Mouse (Mus musculus): ENCODE results near the gene Yjefn3. TPM values are rescaled to one million over a fixed set of nuclear protein-coding genes. Genes with fewer than 3 reads are reported as not detected.
A peak's percentile ranks its signal among the peaks of the same experiment; 100 is the strongest.

The Yjefn3 gene
- polyA plus RNA-seq, 1 experiment from 2014 or later: 4.1 TPM

DNA sequence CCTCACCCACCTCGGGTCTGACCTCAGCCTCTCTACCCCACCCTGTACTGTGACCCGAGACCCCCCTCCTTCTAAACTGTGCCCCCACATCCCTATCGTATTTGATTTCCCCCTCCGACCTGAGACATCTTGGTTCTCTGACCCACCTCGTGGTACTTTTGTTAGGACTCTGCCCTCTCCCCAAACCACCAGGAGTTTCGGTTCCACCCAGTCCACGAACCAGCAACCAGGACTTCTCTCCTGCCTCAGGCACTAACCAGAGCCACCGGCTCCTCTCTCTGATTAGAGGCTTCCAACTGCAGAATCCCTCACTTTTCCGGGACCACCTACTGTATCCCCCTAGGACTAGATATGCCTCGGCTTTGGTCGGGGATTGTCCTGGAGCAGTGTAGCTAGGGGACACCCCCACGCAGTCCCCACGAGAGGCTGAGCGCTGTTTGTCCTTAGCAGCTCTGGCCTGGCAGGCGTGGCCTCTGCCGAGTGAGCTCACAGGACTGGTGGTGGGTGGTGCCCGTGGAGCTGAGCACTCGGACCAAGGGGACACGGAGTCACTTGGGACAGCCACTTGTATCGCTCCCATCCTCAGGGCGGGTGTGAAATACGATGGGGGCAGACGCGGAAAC is 14.2 kb downstream of the Yjefn3 start:
- H3K4me1 ChIP-seq: peaks cover 27% of the 10 kb centered on the region
- no peaks in the 10 kb centered on the region for H3K9me3 ChIP-seq
- no peak overlapping the region for H3K27ac ChIP-seq
- peak; percentile 8; the same call in 1 of the 2 replicates for ATAC-seq (ENCODE audit: insufficient read depth, low FRiP score, low read depth)
- H3K36me3 ChIP-seq: peaks cover under 1% of the 10 kb centered on the region; the same call in 1 of the 2 replicates
- peaks cover 75% of the 10 kb centered on the region for H3K27me3 ChIP-seq (replicated peaks)
- H3K4me3 ChIP-seq (replicated peaks): peak overlapping the region; percentile 25
- WGBS: 9% methylated on average over 24 of the region's 24 CpGs
- H3K4me2 ChIP-seq: peak overlapping the region; percentile 51
- no peak overlapping the region for H3K9ac ChIP-seq

DNA sequence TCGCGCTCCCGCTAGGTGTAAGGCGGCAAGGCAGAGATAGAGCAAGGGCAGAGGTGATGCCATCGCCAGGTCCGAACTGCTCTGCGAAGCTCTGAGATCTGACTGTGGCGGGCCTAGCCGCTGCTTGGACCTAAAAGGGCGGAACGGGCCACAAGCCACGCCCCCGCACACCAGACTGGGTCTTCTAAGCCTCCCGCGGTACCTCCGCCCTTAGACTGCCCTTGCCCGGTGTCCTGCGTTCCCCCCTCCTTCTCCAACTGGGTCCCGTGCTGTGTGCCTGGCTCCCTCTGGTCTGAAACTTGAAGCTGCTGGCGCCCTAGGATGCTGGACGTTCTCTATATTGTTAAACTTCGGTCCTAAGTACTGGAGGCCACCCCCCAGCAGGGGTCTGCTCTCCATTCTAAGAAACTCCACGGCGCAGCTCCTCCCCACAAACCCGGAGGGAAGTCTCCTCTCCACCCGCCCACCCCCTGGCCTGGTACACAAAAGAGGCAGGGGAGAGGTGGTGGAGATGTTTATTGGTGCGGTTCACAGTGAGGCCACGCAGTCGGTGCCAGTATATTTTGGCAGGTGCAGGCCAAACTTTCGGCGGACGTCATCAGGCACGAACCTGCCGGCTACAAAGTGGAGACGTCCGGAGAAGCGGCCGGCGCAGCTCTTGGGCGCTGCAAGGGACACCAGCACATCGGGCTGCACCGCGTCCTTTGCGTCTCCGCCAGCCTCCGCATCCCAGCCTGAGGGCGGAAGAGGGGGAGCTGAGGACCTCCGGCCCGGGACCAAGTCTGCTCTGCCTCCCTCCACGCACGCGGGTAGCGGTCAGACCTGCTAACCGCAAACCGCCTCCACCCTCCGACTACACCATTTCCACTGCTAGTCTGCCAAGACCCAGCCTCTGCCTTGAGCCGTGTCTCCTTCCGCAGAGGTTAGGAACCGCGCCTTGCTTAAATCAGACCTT is 14.9 kb downstream of the Yjefn3 start, which contains the start of gene Cilp2:
Gene Cilp2, minus strand, starts transcription at position 399 of the 955 bp plus-strand sequence.
- 2% methylated on average over 54 of the region's 60 CpGs for WGBS
- ATAC-seq (ENCODE audit: insufficient read depth, low FRiP score, low read depth): no peak

DNA sequence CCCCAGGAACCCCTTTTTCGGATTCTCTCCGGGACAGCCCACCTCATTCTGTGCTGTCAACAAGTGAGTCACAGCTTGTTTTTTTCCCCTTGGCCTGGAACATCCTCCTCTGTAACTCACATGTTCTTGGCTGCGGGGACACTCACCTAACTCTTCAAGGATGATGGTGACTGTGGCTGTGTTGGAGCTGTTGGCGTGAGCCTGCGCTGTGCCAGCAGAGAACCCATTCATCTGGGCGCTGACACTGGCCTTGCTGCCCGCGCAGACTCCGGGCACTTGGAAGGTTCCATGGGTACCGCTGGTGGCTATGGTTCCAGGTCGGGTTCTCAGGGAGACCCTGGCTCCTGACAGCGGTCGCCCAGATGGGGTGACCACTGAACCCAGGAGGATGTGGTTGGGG is 18.4 kb downstream of the Yjefn3 start:
- H3K27ac ChIP-seq: no peak overlapping the region
- no peak overlapping the region for H3K4me3 ChIP-seq (replicated peaks)
- H3K36me3 ChIP-seq: no peaks in the 10 kb centered on the region
- H3K9ac ChIP-seq: no peak overlapping the region
- H3K4me1 ChIP-seq: peaks cover 45% of the 10 kb centered on the region
- H3K27me3 ChIP-seq (replicated peaks): peaks cover 100% of the 10 kb centered on the region
- H3K4me2 ChIP-seq: no peak overlapping the region
- no peaks in the 10 kb centered on the region for H3K9me3 ChIP-seq
- WGBS: 57% methylated on average over 13 of the region's 13 CpGs
- ATAC-seq (ENCODE audit: insufficient read depth, low FRiP score, low read depth): no peak

More for the DNA sequence above, 14.9 kb downstream of the Yjefn3 start, which contains the start of gene Cilp2:
- Histone ChIP-seq H3K4me2 (peak within 1 kb of the TSS; percentile 51), H3K36me3 (no peaks in the 10 kb centered on the region), H3K9me3 (no peaks in the 10 kb centered on the region), H3K4me1 (peaks cover 31% of the 10 kb centered on the region), H3K27me3 (replicated peaks) (peaks cover 83% of the 10 kb centered on the region), H3K4me3 (replicated peaks) (peak within 1 kb of the TSS; percentile 25), H3K9ac (no peak within 1 kb of the TSS), H3K27ac (no peak within 1 kb of the TSS)

DNA sequence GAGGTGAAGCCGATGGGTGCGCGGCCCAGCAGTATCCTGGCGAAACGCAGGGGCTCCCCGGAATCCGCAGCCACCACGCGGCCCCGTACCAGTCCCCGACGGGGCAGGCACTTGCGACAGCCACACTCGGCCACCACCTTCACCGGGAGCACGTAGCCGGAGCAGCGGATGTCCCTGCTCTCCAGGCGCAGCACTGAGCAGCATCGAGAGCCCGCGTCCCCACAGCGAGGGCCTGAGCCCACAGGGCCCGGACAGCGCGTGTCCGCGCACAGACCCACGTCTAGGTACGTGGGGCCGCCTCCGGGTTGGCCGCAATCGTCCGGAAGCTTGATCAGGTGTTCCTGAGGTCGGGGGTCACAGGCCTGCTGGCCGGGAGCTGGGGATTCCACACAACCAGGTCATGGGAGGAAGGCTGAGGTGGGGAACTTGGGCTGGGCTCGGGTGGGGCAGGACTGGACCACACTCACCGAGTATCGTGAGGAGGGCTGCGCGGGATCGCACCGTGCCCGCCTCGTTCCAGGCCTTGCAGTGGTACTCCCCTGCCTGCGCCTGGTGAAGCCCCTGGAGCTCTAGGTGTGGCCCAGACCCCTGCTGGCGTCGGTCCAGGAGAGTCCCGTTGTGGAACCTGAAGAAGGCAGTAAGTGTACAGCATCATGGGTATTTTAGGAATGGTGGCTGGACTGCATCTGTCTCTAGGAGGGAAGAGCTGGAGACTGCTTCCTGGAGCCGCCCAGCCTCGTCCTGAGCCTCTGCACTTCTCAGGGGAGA is 19.5 kb downstream of the Yjefn3 start:
- Histone ChIP-seq H3K4me2 (peak overlapping the region; percentile 75), H3K36me3 (no peaks in the 10 kb centered on the region), H3K27ac (no peak overlapping the region), H3K4me1 (peaks cover 33% of the 10 kb centered on the region), H3K27me3 (replicated peaks) (peaks cover 91% of the 10 kb centered on the region), H3K9me3 (no peaks in the 10 kb centered on the region), H3K9ac (no peak overlapping the region), H3K4me3 (replicated peaks) (peak overlapping the region; percentile 35)
- no peak for ATAC-seq (ENCODE audit: insufficient read depth, low FRiP score, low read depth)
- WGBS: 13% methylated on average over 52 of the region's 52 CpGs

DNA sequence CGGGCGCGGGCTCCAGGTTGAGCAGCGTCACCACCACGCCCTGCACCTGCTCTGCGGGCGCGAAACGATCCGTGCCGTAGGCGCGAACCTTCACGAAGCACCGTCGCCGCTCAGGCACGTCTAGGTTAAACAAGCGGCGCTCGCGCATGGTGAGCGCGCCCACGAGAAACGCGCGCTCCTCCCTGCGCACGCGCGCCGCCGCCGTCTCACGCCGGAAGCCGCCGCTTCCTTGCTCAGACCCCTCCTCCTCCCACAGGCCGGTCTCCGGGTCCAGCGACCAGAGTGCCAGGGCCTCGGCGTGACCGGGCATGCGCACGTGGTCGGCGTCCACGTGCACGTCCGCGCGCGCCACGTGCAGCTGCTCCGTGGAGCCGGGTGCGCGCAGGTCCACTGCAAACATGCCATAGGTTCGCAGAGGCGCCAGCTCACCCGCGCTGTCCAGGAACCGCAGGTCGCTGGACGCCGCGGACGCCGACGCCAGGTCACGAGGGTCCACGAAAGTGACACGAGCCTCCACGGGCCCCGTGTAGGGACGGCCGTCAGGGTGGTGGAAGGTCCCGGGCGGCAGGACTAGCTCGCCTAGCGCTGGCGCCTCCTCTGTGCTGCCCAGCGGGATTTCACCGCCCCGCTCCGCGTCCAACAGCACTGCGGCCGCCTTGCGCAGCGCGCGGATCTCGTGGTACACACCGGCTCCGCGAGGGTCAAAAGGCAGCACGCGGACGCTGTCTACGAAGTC is 20.3 kb downstream of the Yjefn3 start:
- H3K4me1 ChIP-seq: peaks cover 25% of the 10 kb centered on the region
- H3K4me2 ChIP-seq: peak overlapping the region; percentile 75
- peaks cover 84% of the 10 kb centered on the region for H3K27me3 ChIP-seq (replicated peaks)
- H3K36me3 ChIP-seq: no peaks in the 10 kb centered on the region
- WGBS: 5% methylated on average over 98 of the region's 103 CpGs
- no peak overlapping the region for H3K27ac ChIP-seq
- H3K9me3 ChIP-seq: no peaks in the 10 kb centered on the region
- H3K4me3 ChIP-seq (replicated peaks): peak overlapping the region; percentile 35
- H3K9ac ChIP-seq: no peak overlapping the region
- ATAC-seq (ENCODE audit: insufficient read depth, low FRiP score, low read depth): 0 out of 2 replicates have a peak, but pooled peaks have one; percentile 36

DNA sequence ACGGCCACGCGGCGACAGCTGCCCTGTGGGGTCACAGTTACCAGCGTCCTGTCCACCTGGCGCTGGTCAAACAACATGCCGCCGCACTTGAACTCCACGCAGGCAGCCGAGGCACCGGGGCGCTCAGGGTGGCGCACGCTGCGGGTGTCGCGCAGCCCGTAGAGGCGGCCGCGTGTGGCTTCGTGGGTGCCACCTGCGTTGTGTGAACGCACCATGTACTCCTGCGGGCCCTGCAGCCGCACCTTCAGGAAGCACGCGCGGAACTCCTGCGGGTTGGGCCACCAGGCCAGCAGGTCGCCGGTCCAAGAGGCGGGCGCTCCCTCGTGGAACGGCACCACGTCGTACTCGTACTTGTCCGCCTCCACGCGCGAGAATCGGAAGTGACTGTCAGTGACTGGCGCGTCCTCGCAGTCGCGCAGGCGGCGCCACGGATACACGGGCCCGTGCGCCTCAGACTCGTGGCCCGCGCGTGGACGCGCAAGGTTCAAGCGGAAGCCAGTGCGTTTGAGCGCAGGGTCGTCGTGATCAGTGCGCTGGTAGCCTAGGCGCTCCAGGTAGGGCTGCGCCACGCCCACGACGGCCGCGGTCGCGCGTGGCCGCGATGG is 21.1 kb downstream of the Yjefn3 start:
- Histone ChIP-seq H3K27ac (no peak overlapping the region), H3K27me3 (replicated peaks) (peaks cover 81% of the 10 kb centered on the region), H3K36me3 (no peaks in the 10 kb centered on the region), H3K4me1 (peaks cover 20% of the 10 kb centered on the region), H3K9ac (no peak overlapping the region), H3K4me2 (peak overlapping the region; percentile 75), H3K9me3 (no peaks in the 10 kb centered on the region), H3K4me3 (replicated peaks) (peak overlapping the region; percentile 35)
- 20% methylated on average over 79 of the region's 79 CpGs for WGBS
- no peak for ATAC-seq (ENCODE audit: insufficient read depth, low FRiP score, low read depth)

DNA sequence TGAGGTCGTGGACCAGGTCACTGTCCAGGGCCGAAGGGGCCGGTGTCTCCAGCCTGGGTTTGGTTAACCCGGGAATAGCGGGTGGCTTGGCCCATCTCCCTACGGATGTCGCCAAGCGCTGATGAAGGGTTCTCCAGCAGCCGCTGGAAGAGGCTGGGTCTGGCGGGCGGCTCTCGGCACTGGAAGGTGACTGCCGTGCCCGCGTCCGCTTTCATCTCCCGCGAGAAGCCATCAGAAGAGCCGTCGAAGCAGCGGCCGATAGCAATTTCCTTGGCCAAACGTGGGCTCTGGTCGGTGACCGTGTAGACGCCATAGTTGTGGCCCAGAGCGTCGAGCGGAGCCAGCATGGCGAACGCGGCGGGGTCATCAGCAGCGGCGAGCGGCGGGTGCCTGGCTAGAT is 21.7 kb downstream of the Yjefn3 start:
- Histone ChIP-seq H3K4me2 (peak overlapping the region; percentile 75), H3K9me3 (no peaks in the 10 kb centered on the region), H3K4me1 (peaks cover 20% of the 10 kb centered on the region), H3K9ac (no peak overlapping the region), H3K27me3 (replicated peaks) (peaks cover 76% of the 10 kb centered on the region), H3K27ac (no peak overlapping the region), H3K4me3 (replicated peaks) (peak overlapping the region; percentile 35), H3K36me3 (no peaks in the 10 kb centered on the region)
- no peak for ATAC-seq (ENCODE audit: insufficient read depth, low FRiP score, low read depth)
- WGBS: 11% methylated on average over 37 of the region's 37 CpGs

DNA sequence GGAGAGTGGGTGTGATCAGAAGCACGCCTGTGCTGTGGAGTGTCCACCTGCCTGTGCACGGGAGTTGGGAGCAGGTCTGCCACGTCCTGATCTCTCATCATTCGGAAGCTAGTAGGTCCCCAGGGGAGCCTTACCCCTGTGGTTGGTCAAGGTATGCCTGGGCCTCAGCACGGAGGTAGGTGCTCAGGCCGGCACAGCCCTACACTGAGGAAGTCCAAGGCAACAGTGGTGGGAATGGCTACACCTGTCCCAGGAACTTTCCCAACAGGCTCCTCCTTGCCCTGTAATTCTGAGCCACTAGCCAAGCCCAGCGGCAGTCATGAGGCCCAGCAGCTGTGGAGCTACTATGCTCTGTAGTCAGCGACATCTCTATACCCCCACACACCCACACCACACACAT is 22.8 kb downstream of the Yjefn3 start:
- Histone ChIP-seq H3K4me3 (replicated peaks) (no peak overlapping the region), H3K4me1 (peaks cover 20% of the 10 kb centered on the region), H3K27ac (no peak overlapping the region), H3K9me3 (no peaks in the 10 kb centered on the region), H3K27me3 (replicated peaks) (peaks cover 64% of the 10 kb centered on the region), H3K4me2 (no peak overlapping the region), H3K36me3 (no peaks in the 10 kb centered on the region), H3K9ac (no peak overlapping the region)
- ATAC-seq (ENCODE audit: insufficient read depth, low FRiP score, low read depth): peak; percentile 60; the same call in 1 of the 2 replicates
- 51% methylated on average over 8 of the region's 8 CpGs for WGBS

DNA sequence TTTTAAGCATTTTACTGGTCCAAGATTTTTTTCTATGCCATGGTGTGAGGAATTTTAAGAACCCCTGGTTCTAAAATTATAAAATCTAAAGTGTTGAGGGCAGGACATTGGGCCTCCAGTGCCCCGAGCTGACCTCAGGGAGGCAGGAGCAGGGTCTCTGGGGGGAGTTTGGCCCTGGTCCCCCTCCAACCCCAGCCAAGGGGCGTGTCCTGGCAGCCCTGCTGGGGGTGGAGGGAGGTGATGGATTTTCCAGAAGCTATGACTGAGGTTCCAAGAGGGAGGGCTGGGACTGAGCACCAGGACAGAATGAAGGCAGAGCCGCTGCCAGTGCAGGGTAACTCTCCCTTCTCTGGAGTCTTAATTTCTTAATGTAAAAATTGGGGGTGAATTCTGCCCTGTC is 24.5 kb downstream of the Yjefn3 start:
- ATAC-seq (ENCODE audit: insufficient read depth, low FRiP score, low read depth): no peak
- no peaks in the 10 kb centered on the region for H3K9me3 ChIP-seq
- WGBS: 48% methylated on average over 3 of the region's 3 CpGs
- no peak overlapping the region for H3K9ac ChIP-seq
- H3K36me3 ChIP-seq: no peaks in the 10 kb centered on the region
- H3K4me3 ChIP-seq (replicated peaks): no peak overlapping the region
- peaks cover 47% of the 10 kb centered on the region for H3K27me3 ChIP-seq (replicated peaks)
- peaks cover 20% of the 10 kb centered on the region for H3K4me1 ChIP-seq
- H3K27ac ChIP-seq: no peak overlapping the region
- no peak overlapping the region for H3K4me2 ChIP-seq

DNA sequence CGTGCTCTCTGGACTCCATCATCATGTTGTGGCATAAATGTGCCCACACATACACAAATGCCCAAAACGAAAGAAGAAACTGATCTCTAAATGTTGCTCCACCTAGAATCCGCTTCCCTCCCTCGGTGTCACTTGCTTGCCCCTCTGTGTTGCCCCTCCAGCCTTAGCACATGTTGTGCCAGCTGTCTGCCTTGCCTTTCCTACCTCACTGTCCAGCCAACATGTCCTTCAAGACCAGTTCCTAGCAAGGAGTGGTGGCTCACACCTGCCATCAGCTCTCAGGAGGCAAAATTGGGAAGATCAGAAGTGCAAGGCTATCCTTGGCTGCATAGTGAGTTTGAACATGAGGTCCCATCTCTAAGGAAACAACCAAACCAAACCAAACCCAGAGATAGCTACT is 25.1 kb downstream of the Yjefn3 start:
- H3K27me3 ChIP-seq (replicated peaks): peaks cover 41% of the 10 kb centered on the region
- H3K9me3 ChIP-seq: no peaks in the 10 kb centered on the region
- 88% methylated on average over 4 of the region's 4 CpGs for WGBS
- no peak overlapping the region for H3K9ac ChIP-seq
- no peak for ATAC-seq (ENCODE audit: insufficient read depth, low FRiP score, low read depth)
- H3K27ac ChIP-seq: no peak overlapping the region
- H3K4me3 ChIP-seq (replicated peaks): no peak overlapping the region
- no peaks in the 10 kb centered on the region for H3K36me3 ChIP-seq
- no peak overlapping the region for H3K4me2 ChIP-seq
- H3K4me1 ChIP-seq: peaks cover 15% of the 10 kb centered on the region

DNA sequence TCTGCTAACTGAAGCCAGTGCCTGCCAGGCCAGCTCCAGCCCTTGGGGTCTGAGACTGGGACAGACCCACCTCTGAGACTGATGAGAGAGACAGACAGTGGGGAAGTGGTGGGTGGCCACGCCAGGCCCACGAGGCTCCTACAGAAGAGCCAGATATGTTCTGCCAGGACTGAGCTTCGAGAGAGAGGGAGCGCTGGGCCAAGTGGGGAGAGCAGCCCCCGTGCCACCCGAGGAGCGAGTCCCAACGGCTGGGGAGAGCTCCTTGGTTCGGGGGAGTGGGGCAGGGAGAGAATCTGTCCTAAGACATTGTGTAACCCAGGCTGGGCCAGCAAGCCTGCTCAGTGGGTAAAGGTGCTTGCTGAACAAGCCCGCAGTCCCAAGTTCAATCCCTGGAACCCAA is 25.5 kb downstream of the Yjefn3 start:
- Histone ChIP-seq H3K27me3 (replicated peaks) (peaks cover 37% of the 10 kb centered on the region), H3K27ac (no peak overlapping the region), H3K36me3 (no peaks in the 10 kb centered on the region), H3K4me3 (replicated peaks) (no peak overlapping the region), H3K4me1 (peaks cover 12% of the 10 kb centered on the region), H3K9me3 (no peaks in the 10 kb centered on the region), H3K9ac (no peak overlapping the region), H3K4me2 (no peak overlapping the region)
- no peak for ATAC-seq (ENCODE audit: insufficient read depth, low FRiP score, low read depth)
- 72% methylated on average over 10 of the region's 10 CpGs for WGBS
